Comparison of ENCODE assay signal across 10 mouse cellular contexts in the genomic region with DNA sequence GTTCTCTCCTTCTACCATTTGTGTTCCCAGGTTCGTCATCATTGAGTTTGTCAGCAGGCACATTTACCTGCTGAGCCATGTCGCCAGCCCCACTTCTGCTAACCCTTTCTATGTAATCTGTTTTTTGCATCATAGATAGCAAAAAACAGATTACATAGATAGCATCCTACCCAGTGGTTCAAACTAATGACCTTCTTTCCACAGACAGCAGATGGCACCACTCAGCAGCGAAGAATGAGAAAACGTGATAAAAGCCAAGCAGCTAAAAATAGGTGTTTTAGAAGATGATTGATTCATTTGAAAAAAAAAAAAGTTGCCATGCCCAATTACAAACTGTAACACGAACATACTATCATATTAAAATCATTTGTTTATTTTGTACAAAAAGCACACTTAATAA.
DNase-seq lines count a peak whose midpoint lies in the region; ATAC-seq and TF ChIP-seq lines count a peak whose summit lies in the region.
"Had no signal": no experiment of that assay in that cellular context is flagged by ENCODE, and none has a peak within 500 bp of the region (broad histone marks: within the 10 kb centered on the region; RNA-seq: fewer than 3 reads in every experiment).

No protein-coding gene starts in this region.

- TF ChIP-seq RAD21 in CH12.LX (IDR thresholded peaks at IDR 0.05; ENCODE audit: low read depth, low read length): peak; percentile 40

- H3K9ac ChIP-seq in CH12.LX (ENCODE audit: insufficient read depth, low read depth): no peak overlapping the region
- no peak overlapping the region for H3K9ac ChIP-seq in forebrain, embryonic 15.5 days (replicated peaks)
- H3K9ac ChIP-seq: heart, embryonic 13.5 days; stomach, embryonic 15.5 days had no signal

- H3K4me1 ChIP-seq in CH12.LX (ENCODE audit: control insufficient read depth in 1 of 2, insufficient read depth in 2 of 2): peaks cover 0 to 9% of the 10 kb centered on the region in 2 experiments; a peak in 1 of 4 replicates
- H3K4me1 ChIP-seq in forebrain, embryonic 15.5 days: peaks cover 3% of the 10 kb centered on the region
- H3K4me1 ChIP-seq in midbrain, embryonic 10.5 days: no peaks in the 10 kb centered on the region
- H3K4me1 ChIP-seq: stomach, embryonic 15.5 days had no signal

- 43% methylated on average over 5 of the region's 5 CpGs for WGBS in forebrain, embryonic 15.5 days
- WGBS in midbrain, embryonic 10.5 days: 56% methylated on average over 5 of the region's 5 CpGs

- ATAC-seq in forebrain, embryonic 15.5 days (replicated peaks): no peak; the same call in 1 of the 2 replicates

- intact Hi-C loops in heart, postnatal 25 days (cut with DNase I): loop anchor here (5.0 kb wide), 1 partner anchor 116 kb away; no protein-coding TSS in a partner anchor
- intact Hi-C loops in left cerebral cortex, postnatal 4 days (cut with DNase I): no loop called here

- H3K79me2 ChIP-seq in CH12.LX (replicated peaks; ENCODE audit: control insufficient read depth, extremely low read depth, insufficient read depth, poor library complexity, severe bottlenecking): no peaks in the 10 kb centered on the region

- peak in 1 of 2 experiments; percentile 53; a peak in 2 of 4 replicates for TF ChIP-seq CTCF in CH12.LX (conservative IDR thresholded peaks at IDR 0.05 in 1 of 2, IDR thresholded peaks at IDR 0.05 in 1 of 2; ENCODE audit: low read depth in 2 of 2, low read length in 2 of 2)

- no peak overlapping the region for H3K4me3 ChIP-seq in CH12.LX (replicated peaks in 1 of 3; ENCODE audit: low read depth in 2 of 3, low read length in 2 of 3, poor library complexity in 1 of 3)
- H3K4me3 ChIP-seq in forebrain, embryonic 15.5 days: no peak overlapping the region
- H3K4me3 ChIP-seq in midbrain, embryonic 10.5 days: no peak overlapping the region
- H3K4me3 ChIP-seq: heart, embryonic 13.5 days; stomach, embryonic 15.5 days had no signal

- H3K27me3 ChIP-seq in CH12.LX (replicated peaks): no peaks in the 10 kb centered on the region
- no peaks in the 10 kb centered on the region for H3K27me3 ChIP-seq in forebrain, embryonic 15.5 days
- no peaks in the 10 kb centered on the region; the same call in 1 of the 2 replicates for H3K27me3 ChIP-seq in midbrain, embryonic 10.5 days (ENCODE audit: low read depth, poor library complexity, severe bottlenecking)
- H3K27me3 ChIP-seq: heart, embryonic 13.5 days; stomach, embryonic 15.5 days had no signal

- in situ Hi-C loops in CH12.LX (cut with MboI; ENCODE audit: low pct_ligation_motif_present, low pct_unique_long_range_greater_than_20kb, low sequenced_read_pairs): no loop called here

- TF ChIP-seq POLR2A in CH12.LX (IDR thresholded peaks at IDR 0.05; ENCODE audit: low read depth, low read length): no peak

- DNase-seq in heart, postnatal 4 days: peak; percentile 29
- no peak for DNase-seq in heart, postnatal 25 days (ENCODE audit: low spot score)
- DNase-seq in CH12.LX (ENCODE audit: extremely low read depth): peak; percentile 31
- DNase-seq in cerebellum, adult 18-20 months: peak; percentile 56 to 59
- DNase-seq in left cerebral cortex, postnatal 4 days: peak; percentile 11
- DNase-seq in thymus, postnatal 25 days: no peak
- no peak for DNase-seq in midbrain, embryonic 10.5 days (ENCODE audit: low spot score)

- H3K36me3 ChIP-seq in CH12.LX (replicated peaks in 1 of 2; ENCODE audit: control insufficient read depth in 1 of 2, insufficient read depth in 1 of 2, low read length in 1 of 2): peaks cover 0 to 3% of the 10 kb centered on the region in 2 experiments
- H3K36me3 ChIP-seq in forebrain, embryonic 15.5 days: no peaks in the 10 kb centered on the region
- no peaks in the 10 kb centered on the region for H3K36me3 ChIP-seq in midbrain, embryonic 10.5 days
- H3K36me3 ChIP-seq: heart, embryonic 13.5 days; stomach, embryonic 15.5 days had no signal

- no peak for TF ChIP-seq EP300 in CH12.LX (IDR thresholded peaks at IDR 0.05; ENCODE audit: low read length)

- dilution Hi-C loops in CH12.LX (cut with MboI; ENCODE audit: extremely low pct_ligation_motif_present, extremely low pct_unique_long_range_greater_than_20kb, low sequenced_read_pairs): no loop called here

- no peak overlapping the region for H3K27ac ChIP-seq in CH12.LX (ENCODE audit: insufficient read depth, low read depth)
- H3K27ac ChIP-seq in forebrain, embryonic 15.5 days (replicated peaks): no peak overlapping the region
- no peak overlapping the region for H3K27ac ChIP-seq in midbrain, embryonic 10.5 days (replicated peaks)
- H3K27ac ChIP-seq: heart, embryonic 13.5 days; stomach, embryonic 15.5 days had no signal

- H3K9me3 ChIP-seq in CH12.LX (replicated peaks; ENCODE audit: low read length): no peaks in the 10 kb centered on the region
- H3K9me3 ChIP-seq in forebrain, embryonic 15.5 days: no peaks in the 10 kb centered on the region
- no peaks in the 10 kb centered on the region for H3K9me3 ChIP-seq in midbrain, embryonic 10.5 days (replicated peaks)
- H3K9me3 ChIP-seq: heart, embryonic 13.5 days; stomach, embryonic 15.5 days had no signal

- no peak overlapping the region for H3K4me2 ChIP-seq in CH12.LX (ENCODE audit: insufficient read depth, low read depth, poor library complexity, severe bottlenecking)
- H3K4me2 ChIP-seq in forebrain, embryonic 15.5 days (replicated peaks): no peak overlapping the region
- H3K4me2 ChIP-seq: heart, embryonic 13.5 days; stomach, embryonic 15.5 days had no signal

TF ChIP-seq in CH12.LX, 34 proteins besides CTCF, POLR2A, EP300 and RAD21:
- TF ChIP-seq MEF2A (IDR thresholded peaks at IDR 0.05; ENCODE audit: borderline replicate concordance, low read depth, low read length) (no peak), SMC3 (IDR thresholded peaks at IDR 0.05; ENCODE audit: low read depth, low read length) (peak; percentile 44), BHLHE40 (IDR thresholded peaks at IDR 0.05; ENCODE audit: low read depth, low read length) (peak; percentile 73), ZKSCAN1 (IDR thresholded peaks at IDR 0.05; ENCODE audit: borderline replicate concordance, low read depth, low read length) (no peak), ZNF384 (IDR thresholded peaks at IDR 0.05; ENCODE audit: low read depth, low read length) (peak; percentile 41; the same call in 1 of the 2 replicates), POLR2AphosphoS2 (IDR thresholded peaks at IDR 0.05; ENCODE audit: low read depth, low read length) (no peak), GABPA (IDR thresholded peaks at IDR 0.05; ENCODE audit: insufficient replicate concordance, low read depth, low read length) (no peak), UBTF (IDR thresholded peaks at IDR 0.05; ENCODE audit: low read depth, low read length) (no peak), USF2 (conservative IDR thresholded peaks at IDR 0.05; ENCODE audit: low read depth, low read length) (no peak), MAFK (IDR thresholded peaks at IDR 0.05; ENCODE audit: insufficient replicate concordance, low read length) (no peak)

Comparison
In these comparisons a context has a peak if more than half of its experiments do, and no peak if none do; other contexts are left out.
1. DNase-seq: peak in heart, postnatal 4 days (single experiment), CH12.LX (single experiment), cerebellum, adult 18-20 months (2 of 2) and left cerebral cortex, postnatal 4 days (single experiment); none in heart, postnatal 25 days (single experiment), thymus, postnatal 25 days (single experiment) and midbrain, embryonic 10.5 days (single experiment).